Mouse (Mus musculus): Measurements from ENCODE around the gene Mettl22.

Gene Mettl22

DNA sequence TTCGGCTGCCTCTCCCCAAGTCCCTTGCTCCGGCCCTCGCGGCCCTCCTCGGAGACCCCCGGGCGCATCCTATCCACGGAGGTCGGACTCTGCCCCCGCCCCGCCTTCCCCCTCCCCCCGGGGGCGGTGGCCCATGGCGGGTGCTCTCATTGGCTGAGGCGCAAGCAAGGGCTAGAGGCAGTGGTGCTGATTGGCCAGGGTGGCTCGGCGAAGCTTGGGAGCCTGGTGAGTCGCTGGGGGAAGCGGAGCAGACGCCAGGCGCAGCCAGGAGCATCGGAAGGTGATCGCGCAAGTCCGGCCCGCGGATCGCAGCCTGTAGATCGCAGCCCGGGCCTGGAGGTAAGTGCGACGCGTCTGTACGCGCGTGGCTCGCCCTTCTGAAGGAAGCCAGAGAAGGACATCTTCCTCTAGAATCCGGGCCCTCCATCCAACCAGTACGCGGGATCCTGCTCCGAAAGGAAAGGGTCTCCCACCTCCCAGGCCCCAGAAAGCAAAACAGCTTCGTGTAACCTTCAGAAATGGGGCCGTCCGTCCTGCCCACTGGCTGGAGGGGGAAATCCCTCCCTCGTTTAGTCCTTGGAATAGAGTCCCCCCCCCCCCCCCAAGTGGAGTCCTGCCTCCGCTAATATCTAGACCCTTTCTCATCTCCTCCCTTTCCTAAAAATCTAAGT is 42.8 kb downstream of the Mettl22 start, which contains the start of gene Abat:
Gene Abat (plus strand): TSS at position 194 of the 671 bp plus-strand sequence.
- DNase-seq = peak; percentile 80

DNA sequence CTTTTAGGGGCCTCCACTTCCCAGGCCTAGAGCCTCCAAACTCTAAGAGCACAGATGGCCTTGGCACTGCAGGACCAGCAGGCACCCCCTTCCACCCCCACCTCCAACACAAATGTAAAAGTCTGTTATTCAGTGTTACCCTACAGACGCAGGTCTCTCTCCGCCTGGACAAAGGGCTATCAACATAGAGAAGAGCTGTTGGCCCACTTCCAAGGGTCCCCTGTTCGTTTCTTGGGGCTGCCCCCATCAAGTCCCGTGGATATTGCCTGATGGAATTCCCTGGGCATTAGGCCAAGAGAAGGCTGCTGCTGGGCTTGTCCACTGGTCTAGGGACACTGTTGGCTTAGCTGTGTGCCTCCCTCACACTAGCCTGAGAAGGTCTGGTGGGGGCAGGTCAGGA is 43.6 kb downstream of the Mettl22 start:
- no peak for DNase-seq

DNA sequence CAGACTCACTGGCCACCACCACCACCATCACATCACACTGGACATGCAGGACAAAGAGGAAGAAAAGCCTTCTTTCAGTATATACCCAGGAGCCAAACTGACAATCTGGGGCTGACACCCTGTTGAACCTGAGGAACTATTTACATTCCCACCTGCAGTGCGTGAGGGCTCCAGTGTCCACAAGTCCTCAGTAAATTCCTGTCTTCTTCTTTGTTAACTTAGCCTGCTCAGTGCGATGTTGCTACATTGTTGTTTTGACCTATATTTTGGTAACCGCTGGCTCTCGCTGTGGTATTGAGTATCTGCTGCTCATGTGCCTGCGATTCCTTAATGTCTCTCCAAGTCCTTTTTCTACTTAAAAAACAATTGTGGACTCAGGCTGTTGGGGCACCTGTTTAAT is 49.9 kb downstream of the Mettl22 start:
- no peak for DNase-seq

DNA sequence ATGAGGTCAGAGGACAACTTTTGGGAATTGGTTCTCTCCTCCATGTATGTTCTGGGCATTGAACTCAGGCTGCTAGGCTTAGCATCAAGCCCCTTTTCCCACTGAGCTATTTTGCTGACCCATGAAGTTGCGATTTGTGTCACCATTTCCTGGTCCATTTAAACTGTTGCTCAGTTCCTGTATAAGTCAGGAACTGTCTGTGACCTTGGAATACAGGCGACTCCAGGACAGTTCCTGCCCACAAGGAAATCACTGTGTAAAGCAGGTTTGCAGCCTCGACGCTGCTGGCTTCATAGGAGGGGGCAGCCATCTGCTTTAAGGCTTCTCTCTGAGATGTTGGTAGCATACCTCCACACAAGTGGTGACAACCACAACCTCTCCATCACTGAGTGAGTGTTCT is 50.7 kb downstream of the Mettl22 start:
- DNase-seq = no peak

DNA sequence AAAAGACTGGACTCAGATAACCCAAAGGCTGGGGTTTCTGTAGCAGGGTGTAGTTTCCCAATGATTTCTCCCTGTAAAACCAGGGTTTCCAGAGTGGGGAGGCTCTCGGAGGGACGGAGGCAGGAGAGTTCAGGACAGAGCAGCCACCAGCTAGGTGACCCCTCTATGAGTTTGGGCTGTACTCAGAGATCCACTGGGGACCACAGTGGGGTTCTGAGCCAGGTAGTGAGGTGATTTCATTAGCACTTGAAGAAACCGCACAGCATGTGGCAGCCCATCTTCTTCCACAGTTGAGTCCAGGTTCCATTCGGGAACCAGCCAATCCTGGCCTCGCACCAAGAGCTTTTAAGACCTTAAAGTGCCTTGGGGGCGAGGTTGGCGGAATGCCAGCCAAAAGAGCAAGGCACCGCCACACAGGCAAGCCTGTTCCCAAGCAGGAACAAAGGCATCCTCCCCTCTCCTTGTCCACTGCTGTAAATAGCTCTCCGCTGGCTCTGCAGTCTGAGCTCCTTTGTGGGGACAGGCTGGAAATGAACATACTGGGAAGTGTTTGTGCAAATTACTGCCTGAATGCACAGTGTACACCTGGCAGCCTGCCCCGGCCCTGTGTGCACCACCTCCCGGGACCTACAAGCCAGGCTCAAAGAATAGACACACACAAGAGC is 53.0 kb downstream of the Mettl22 start:
- no peak for DNase-seq

DNA sequence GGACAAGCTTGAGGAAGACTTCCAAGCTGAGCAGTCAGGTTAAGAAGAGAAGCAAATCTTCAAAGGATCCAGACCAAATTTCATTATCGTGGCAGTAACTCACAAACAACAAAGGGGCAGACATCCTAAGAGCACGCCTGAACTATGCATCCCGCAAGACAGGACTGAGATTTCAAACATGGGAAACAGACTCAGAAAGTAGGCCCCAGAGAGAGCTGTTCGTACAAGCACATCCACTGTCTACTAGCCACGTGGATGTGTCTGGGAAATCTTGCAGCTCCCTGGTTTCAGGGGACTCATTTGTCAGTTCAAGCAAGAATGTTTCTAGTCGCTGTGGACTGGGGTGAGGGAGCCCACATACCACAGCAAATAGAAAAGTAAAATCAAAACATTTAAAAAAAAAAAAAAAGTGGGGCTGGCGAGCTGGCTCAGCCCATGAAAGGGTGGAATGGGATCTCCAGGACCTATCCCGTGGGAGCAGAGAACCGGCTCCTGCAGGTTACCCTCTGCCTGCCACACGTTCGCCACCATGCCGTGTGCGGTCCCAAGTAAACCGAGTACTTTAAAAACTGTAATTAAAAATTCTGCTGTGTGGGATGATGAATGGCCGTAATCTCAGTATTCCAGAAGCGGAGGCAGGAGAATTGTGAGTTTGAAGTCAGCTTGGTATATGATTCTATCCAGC is 53.7 kb downstream of the Mettl22 start:
- DNase-seq = no peak

GRCm38 (mm10) chr16:8525293-8525692 is 54.7 kb downstream of the Mettl22 start:
- DNase-seq = no peak

DNA sequence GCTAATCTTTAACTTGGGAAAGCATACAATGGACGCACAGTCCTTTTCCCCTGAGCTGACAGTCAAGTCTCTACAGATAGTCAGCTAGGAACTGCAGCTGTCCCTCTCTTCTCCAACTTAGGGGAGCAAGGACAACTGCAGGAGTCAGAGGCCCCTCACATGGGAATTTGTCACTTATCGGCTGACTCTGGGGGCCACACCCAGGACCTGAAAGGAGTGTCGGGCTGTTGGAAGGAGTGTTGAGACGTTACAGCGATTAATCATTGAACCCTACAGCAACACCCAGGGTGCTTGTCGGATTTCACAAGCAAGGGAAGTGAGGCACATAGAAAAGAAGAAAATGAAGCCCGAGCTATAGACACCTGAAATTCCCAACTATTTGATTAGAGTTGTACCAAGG is 55.3 kb downstream of the Mettl22 start:
- DNase-seq = no peak

DNA sequence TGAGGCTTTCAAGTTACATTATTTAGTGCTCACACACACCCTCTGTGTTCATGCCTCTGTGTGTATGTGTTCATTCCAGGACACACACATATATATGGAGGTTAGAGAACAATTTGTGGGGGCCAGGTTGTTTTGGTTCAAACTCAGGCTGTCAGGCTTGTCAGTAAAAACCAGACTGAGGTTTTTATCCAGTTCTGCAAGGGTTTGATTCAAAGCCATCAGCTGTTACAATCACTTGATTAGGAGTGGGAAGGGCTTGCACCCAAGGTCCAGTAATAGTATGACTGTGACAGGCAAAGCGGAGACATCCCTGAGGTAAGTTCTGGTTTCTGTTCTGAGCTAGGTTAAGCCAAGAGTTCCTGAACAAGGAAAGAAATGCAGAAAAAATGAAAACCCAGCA is 58.8 kb downstream of the Mettl22 start:
- no peak for DNase-seq

DNA sequence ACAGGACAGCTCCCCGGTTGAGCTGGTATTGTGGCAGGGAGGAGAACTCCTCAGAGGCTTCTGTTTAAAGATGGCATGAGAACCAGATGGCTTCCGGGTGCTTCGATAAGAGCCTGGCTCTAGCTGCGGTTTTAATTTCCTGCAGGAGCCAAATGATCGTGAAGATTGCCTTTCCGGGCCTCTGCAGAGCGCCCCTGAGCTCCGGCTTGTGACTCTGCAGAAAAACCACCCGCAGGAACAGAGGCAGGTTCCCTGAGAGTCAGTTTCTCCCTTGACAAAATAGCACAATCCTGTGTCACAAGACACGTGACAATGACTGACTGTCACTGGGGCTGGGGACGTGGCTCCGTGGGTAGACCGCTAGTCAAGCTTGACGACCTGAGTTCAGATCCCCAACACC is 59.4 kb downstream of the Mettl22 start:
- peak; percentile 22 for DNase-seq

DNA sequence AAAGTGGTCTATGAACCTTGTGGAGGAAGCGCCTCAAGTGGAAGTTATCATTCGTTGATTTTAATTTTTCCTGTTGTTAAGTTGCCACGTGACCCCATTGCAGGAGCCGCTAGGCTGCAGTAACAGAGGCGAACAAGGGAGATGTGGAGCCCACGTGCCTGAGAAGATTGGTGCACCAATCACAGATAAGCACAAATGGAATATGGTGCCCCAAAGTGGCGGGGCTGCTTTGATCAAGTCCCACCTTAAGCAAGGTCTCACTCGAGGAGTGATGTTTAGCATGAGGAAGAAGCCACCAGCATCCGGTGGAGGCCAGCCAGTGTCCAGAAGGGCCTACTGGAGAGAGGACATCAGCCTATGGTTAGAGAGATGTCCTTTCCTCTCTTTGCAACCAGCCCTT is 61.9 kb downstream of the Mettl22 start:
- DNase-seq = no peak

- no peak for DNase-seq
Measured at GRCm38 (mm10) chr16:8532894-8533293, 62.3 kb downstream of the Mettl22 start.

- DNase-seq = no peak
Measured at GRCm38 (mm10) chr16:8533477-8533876, 62.9 kb downstream of the Mettl22 start.

GRCm38 (mm10) chr16:8534466-8535200 is 64.0 kb downstream of the Mettl22 start:
- no peak for DNase-seq

GRCm38 (mm10) chr16:8535411-8535810 is 64.8 kb downstream of the Mettl22 start:
- DNase-seq = no peak

- DNase-seq = no peak
Measured at GRCm38 (mm10) chr16:8539150-8539865, 68.7 kb downstream of the Mettl22 start.
